Mouse (Mus musculus) telencephalon, adult 2 months (tissue): Measurements from ENCODE around the gene 4930452B06Rik.
"Not testable (repeated sequence)": the region's sequence is repeated elsewhere in the genome, so short reads cannot be mapped to it uniquely, and the experiment has no call there.

Experiments used
- DNase-seq: peaks from one replicate; pipeline ENCODE4 v3.0.0-alpha.2; 2011; ENCODE audit warnings: low read depth, low spot score

Gene 4930452B06Rik

GRCm38 (mm10) chr14:8665636-8666411 is at the start of gene 4930452B06Rik:
4930452B06Rik (minus strand) TSS chr14:8666240.
- DNase-seq, result peak; percentile 49

GRCm38 (mm10) chr14:8712674-8713073 is 46.6 kb upstream of the 4930452B06Rik start:
- DNase-seq, result no peak

GRCm38 (mm10) chr14:8689451-8689850 is 23.4 kb upstream of the 4930452B06Rik start:
- DNase-seq, result no peak

GRCm38 (mm10) chr14:8688462-8688861 is 22.4 kb upstream of the 4930452B06Rik start:
- no peak for DNase-seq

- DNase-seq, result no peak
These were observed 20.1 kb upstream of the 4930452B06Rik start for GRCm38 (mm10) chr14:8686185-8686584.

GRCm38 (mm10) chr14:8679896-8680295 is 13.9 kb upstream of the 4930452B06Rik start:
- no peak for DNase-seq

- no peak for DNase-seq
These were observed 5.7 kb downstream of the 4930452B06Rik start for GRCm38 (mm10) chr14:8660359-8660758.

- DNase-seq, result no peak
These were observed 24.3 kb downstream of the 4930452B06Rik start for GRCm38 (mm10) chr14:8641650-8642279.

- no peak for DNase-seq
These were observed 33.8 kb downstream of the 4930452B06Rik start for GRCm38 (mm10) chr14:8632211-8632610.

GRCm38 (mm10) chr14:8628406-8628805 is 37.6 kb downstream of the 4930452B06Rik start:
- no peak for DNase-seq

GRCm38 (mm10) chr14:8627481-8627880 is 38.6 kb downstream of the 4930452B06Rik start:
- no peak for DNase-seq

GRCm38 (mm10) chr14:8621164-8621563 is 44.9 kb downstream of the 4930452B06Rik start:
- DNase-seq, result no peak

- DNase-seq, result no peak
These were observed 45.5 kb downstream of the 4930452B06Rik start for GRCm38 (mm10) chr14:8620580-8620979.

- DNase-seq, result no peak
These were observed 50.4 kb downstream of the 4930452B06Rik start for GRCm38 (mm10) chr14:8615636-8616035.

GRCm38 (mm10) chr14:8614430-8614829 is 51.6 kb downstream of the 4930452B06Rik start:
- not testable (repeated sequence) for DNase-seq

GRCm38 (mm10) chr14:8612080-8612479 is 54.0 kb downstream of the 4930452B06Rik start:
- DNase-seq, result no peak

- DNase-seq, result no peak
These were observed 55.9 kb downstream of the 4930452B06Rik start for GRCm38 (mm10) chr14:8610108-8610507.

GRCm38 (mm10) chr14:8608559-8609171 is 57.4 kb downstream of the 4930452B06Rik start:
- DNase-seq, result peak; percentile 23

- no peak for DNase-seq
These were observed 61.1 kb downstream of the 4930452B06Rik start for GRCm38 (mm10) chr14:8604898-8605297.

GRCm38 (mm10) chr14:8585031-8585430 is 81.0 kb downstream of the 4930452B06Rik start:
- DNase-seq, result peak; percentile 52

GRCm38 (mm10) chr14:8551006-8551405 is 115.0 kb downstream of the 4930452B06Rik start:
- DNase-seq, result not testable (repeated sequence)

- no peak for DNase-seq
These were observed 116.9 kb downstream of the 4930452B06Rik start for GRCm38 (mm10) chr14:8549108-8549507.
